Mouse (Mus musculus) MEL (cell line): ENCODE measurements around the gene Kif6.

Experiments used
- BHLHE40 ChIP-seq: IDR thresholded peaks from 2 replicates; pipeline ENCODE4 v1.6.1; 2012; ENCODE audit warnings: low read depth, mild to moderate bottlenecking, inconsistent platforms, low read length, improper control_type of control experiment, borderline replicate concordance
- CTCF ChIP-seq, 3 experiments: IDR thresholded peaks in 2 of 3; conservative IDR thresholded peaks in 1 of 3; 2 replicates each; pipeline ENCODE4 v1.5.1; 2011 to 2012; ENCODE audit warnings: low read length in 3 of 3, low read depth in 2 of 3, mild to moderate bottlenecking in 2 of 3, improper control_type of control experiment in 1 of 3, inconsistent platforms in 1 of 3, mixed read lengths in 1 of 3, moderate library complexity in 1 of 3; ENCODE audit not compliant: control insufficient read depth in 1 of 3, insufficient read depth in 1 of 3, poor library complexity in 1 of 3, severe bottlenecking in 1 of 3
- ETS1 ChIP-seq: IDR thresholded peaks from 2 replicates; pipeline ENCODE4 v1.6.1; 2012; ENCODE audit warnings: low read depth, mild to moderate bottlenecking, inconsistent platforms, low read length, improper control_type of control experiment, moderate library complexity
- GATA1 ChIP-seq: IDR thresholded peaks from 2 replicates; pipeline ENCODE4 v1.6.1; 2011; ENCODE audit warnings: low read depth, low read length, improper control_type of control experiment
- JUND ChIP-seq: IDR thresholded peaks from 2 replicates; pipeline ENCODE4 v1.6.1; 2011; ENCODE audit warnings: low read depth, mild to moderate bottlenecking, improper control_type of control experiment, low read length
- KAT2A ChIP-seq: conservative IDR thresholded peaks from 2 replicates; pipeline ENCODE4 v1.6.1; 2012; ENCODE audit warnings: low read depth, low read length, improper control_type of control experiment, inconsistent platforms
- MAFK ChIP-seq: IDR thresholded peaks from 2 replicates; pipeline ENCODE4 v1.6.1; 2011; ENCODE audit warnings: low read depth, mild to moderate bottlenecking, low read length, improper control_type of control experiment, borderline replicate concordance
- MAZ ChIP-seq: IDR thresholded peaks from 2 replicates; pipeline ENCODE4 v1.6.1; 2012; ENCODE audit warnings: low read depth, mild to moderate bottlenecking, inconsistent platforms, low read length, improper control_type of control experiment
- MXI1 ChIP-seq: IDR thresholded peaks from 2 replicates; pipeline ENCODE4 v1.6.1; 2011; ENCODE audit warnings: mild to moderate bottlenecking, low read depth, low read length, improper control_type of control experiment
- POLR2A ChIP-seq, 2 experiments: IDR thresholded peaks; 2 replicates each; pipeline ENCODE4 v1.6.1; 2011 to 2012; ENCODE audit warnings: low read length in 2 of 2, mild to moderate bottlenecking in 2 of 2, control low read depth in 1 of 2, improper control_type of control experiment in 1 of 2, low read depth in 1 of 2, moderate library complexity in 1 of 2; ENCODE audit not compliant: control insufficient read depth in 1 of 2, insufficient read depth in 1 of 2, poor library complexity in 1 of 2
- POLR2AphosphoS2 ChIP-seq: IDR thresholded peaks from 2 replicates; pipeline ENCODE4 v1.6.1; 2011; ENCODE audit warnings: low read length, improper control_type of control experiment
- TAL1 ChIP-seq: IDR thresholded peaks from 2 replicates; pipeline ENCODE4 v1.6.1; 2012; ENCODE audit warnings: mild to moderate bottlenecking, inconsistent platforms, low read length, moderate library complexity, mixed read lengths

DNA sequence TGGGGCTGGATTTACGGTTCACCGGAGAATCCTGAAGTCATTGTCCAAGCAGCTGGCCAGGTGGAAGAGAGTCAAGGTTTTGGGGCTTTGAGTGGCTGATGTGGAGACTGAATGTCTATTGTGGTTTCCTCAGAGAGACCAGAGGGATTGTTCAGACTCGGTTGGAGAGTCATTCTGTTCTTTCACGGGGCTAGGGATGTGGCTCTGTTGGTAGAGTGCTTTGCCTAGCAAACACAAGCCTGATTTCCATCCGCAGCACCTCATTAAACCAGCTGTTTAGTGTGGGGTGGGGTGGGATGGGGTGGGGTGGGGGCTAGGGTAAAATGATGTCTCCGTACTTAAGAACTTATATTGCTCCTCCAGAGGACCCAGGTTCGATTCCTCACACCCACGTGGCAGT lies 146.9 kb downstream of the Kif6 start:
- TF ChIP-seq MAZ (no peak), KAT2A (no peak), BHLHE40 (no peak), POLR2A (IDR thresholded peaks at IDR 0.05; ENCODE audit: control insufficient read depth in 1 of 2, insufficient read depth in 1 of 2, low read depth in 1 of 2, low read length in 2 of 2, poor library complexity in 1 of 2) (no peak), ETS1 (no peak), CTCF (IDR thresholded peaks at IDR 0.05 in 2 of 3, conservative IDR thresholded peaks at IDR 0.05 in 1 of 3; ENCODE audit: control insufficient read depth in 1 of 3, insufficient read depth in 1 of 3, low read depth in 2 of 3, low read length in 3 of 3, poor library complexity in 1 of 3, severe bottlenecking in 1 of 3) (no peak), POLR2AphosphoS2 (no peak), MAFK (no peak), GATA1 (no peak), TAL1 (no peak), MXI1 (no peak), JUND (no peak)
